Mouse (Mus musculus): ENCODE results near the gene Fcho2. TPM values are rescaled to one million over a fixed set of nuclear protein-coding genes. Genes with fewer than 3 reads are reported as not detected.
"Not testable (repeated sequence)": the region's sequence is repeated elsewhere in the genome, so short reads cannot be mapped to it uniquely, and the experiment has no call there.

Fcho2 gene
- total RNA-seq (2015; ENCODE audit: low replicate concordance) = 169 and 189 TPM in 2 replicates
- total RNA-seq (2017; ENCODE audit: low replicate concordance) = 156 and 165 TPM in 2 replicates

DNA sequence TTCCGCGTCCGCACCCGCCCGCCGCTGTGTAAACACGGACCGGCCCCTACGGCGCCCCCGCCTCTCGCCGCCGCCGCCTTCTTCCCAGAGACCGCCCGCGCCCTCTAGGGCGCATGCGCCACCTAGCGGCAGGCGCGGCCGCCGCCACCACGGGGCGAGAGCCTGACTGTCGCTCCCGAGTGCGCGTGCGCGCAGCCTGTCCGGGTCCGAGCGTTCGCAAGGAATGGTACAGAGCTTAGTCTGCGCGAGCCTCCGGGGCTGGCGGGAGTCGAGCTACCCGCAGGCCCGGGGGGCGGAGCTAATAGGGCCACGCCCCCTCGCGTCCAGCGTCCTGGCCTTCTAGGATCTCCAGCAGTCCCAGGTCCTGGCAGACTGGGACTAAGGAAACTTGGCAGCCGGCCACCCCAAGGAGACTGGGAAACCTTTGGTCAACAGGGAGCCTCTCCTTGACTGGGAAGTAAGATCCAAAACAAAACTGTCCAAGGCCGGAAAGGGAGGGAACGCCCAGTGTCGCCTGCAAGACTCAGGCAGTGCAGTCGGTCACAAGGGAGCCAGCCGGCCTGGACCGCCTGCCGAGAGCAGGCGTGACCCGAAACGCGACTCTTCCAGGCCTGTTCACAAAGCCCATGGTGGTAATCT lies at the start of gene Fcho2:
Gene Fcho2, minus strand, starts transcription at position 303 of the 639 bp plus-strand sequence.
- ATAC-seq (replicated peaks; ENCODE audit: low FRiP score, poor library complexity, severe bottlenecking) = peak; percentile 88

DNA sequence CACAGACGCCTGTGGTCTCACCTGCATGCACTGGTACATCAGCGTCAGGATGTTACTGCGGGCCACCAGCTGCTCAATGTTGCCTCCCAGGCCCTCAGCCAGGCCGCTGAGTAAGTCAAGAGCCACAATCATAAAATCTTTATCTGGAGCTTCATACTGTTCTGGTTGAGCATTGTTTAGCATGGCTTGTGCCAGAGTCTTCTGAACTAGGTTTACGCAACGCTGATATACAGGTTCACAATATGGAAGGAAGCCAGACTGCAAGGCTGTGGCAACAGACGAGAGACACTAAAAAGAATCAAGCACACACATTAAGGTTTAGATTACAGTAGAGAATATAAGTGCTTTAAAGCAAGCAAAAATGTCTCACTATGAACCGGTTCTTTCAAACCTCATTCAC lies 40.0 kb upstream of the Fcho2 start:
- ATAC-seq (replicated peaks; ENCODE audit: low FRiP score, poor library complexity, severe bottlenecking) = no peak

DNA sequence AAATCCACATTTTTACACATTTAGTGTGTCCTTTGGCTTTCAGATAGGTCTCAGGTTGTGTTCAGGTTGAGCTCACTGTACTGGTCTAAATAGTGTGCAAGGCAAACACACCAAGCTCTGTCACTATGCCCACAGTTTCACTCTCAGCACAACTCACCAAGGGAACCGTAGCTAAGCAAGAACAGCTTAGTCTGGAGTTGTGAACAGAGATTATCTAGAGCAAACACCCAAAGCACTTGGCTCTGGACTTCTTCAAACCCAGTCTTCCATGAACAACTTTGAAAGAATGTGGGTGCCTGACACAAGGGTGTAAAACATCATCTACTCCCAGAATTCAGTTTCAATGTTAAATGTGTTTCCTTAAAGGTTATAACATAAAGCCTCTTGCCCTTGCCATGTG lies 30.5 kb upstream of the Fcho2 start:
- no peak for ATAC-seq (replicated peaks; ENCODE audit: low FRiP score, poor library complexity, severe bottlenecking)

DNA sequence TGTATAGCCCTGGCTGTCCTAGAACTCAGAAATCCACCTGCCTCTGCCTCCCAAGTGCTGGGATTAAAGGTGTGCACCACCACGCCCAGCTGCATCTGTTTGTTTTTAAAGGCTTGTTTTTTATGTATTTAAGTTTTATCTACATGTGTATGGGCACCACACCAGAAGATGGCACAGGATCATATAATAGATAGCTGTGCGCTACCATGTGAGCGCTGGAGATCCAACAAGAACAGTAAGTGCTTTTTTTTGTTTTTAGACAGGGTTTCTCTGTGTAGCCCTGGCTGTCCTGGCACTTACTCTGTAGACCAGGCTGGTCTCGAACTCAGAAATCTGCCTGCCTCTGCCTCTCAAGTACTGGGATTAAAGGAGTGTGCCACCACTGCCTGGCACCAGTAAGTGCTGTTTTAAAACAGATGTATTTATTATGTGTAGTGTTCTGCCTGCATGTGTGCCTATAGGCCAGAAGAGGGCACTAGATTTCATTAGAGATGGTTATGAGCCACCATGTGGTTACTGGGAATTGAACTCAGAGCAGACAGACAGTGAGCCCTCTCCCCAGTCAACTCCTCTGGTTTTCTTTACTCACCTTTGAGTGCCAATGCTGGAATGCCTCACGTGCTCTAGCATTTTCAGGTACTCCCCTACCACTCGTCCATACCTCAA lies 21.3 kb upstream of the Fcho2 start:
- peak; percentile 78 for ATAC-seq (replicated peaks; ENCODE audit: low FRiP score, poor library complexity, severe bottlenecking)

DNA sequence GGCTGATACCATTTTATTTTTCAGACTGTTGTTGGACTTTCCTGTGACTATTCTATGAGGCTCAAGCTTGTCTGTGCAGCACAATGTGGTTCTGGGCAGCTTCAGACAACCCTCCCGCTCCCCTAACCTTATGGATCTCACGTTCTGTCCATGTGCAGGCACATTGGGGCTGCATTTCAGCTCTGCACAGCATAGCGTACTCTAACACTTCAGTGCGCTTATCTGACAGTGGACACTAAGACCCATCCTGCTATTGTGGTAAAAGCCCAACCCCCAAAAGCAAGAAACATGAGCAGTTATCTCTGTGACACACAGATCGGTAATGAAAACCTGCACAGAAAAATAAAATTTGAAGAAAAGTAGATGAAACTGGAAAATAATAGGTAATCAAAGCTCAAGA lies 20.5 kb upstream of the Fcho2 start:
- no peak for ATAC-seq (replicated peaks; ENCODE audit: low FRiP score, poor library complexity, severe bottlenecking)

DNA sequence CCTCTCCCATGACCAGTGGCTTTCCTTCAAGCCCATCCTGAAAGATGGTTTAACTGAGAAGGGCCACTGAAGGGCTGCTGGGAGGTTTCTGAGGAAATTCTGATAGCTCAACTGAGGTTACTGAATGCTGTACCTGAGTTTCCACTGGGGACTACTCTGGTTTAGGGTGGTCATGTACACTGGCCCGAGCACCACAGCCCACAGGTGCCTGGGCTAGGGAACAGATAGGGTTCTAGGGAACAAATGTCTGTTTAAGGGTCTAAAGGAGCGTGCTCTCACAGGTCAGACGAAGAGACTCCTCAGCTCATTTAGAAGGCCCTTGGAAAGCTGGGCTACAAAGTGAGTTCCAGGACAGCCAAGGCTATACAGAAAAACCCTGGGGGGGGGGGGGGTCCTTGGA lies 19.5 kb upstream of the Fcho2 start:
- ATAC-seq (replicated peaks; ENCODE audit: low FRiP score, poor library complexity, severe bottlenecking) = no peak

DNA sequence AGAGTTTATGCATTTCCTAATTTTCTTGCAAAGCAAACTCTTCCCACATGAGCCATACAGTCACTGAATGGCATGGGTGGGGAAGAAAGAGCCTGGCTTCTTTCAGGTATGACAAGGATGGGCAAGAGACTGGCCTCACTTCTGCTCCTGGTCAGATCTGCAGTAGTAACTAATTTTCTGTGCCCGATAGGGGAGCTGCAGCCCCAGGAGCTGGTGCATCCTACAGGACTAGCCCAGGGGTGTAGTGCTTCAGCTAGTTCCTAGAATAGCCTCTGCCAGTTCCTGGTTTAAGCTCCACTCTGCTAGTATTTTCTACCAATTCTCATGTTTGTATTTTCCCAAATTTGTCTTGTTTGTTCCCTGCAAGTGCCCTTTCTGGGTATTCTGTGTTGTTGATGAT lies 18.9 kb upstream of the Fcho2 start:
- no peak for ATAC-seq (replicated peaks; ENCODE audit: low FRiP score, poor library complexity, severe bottlenecking)

DNA sequence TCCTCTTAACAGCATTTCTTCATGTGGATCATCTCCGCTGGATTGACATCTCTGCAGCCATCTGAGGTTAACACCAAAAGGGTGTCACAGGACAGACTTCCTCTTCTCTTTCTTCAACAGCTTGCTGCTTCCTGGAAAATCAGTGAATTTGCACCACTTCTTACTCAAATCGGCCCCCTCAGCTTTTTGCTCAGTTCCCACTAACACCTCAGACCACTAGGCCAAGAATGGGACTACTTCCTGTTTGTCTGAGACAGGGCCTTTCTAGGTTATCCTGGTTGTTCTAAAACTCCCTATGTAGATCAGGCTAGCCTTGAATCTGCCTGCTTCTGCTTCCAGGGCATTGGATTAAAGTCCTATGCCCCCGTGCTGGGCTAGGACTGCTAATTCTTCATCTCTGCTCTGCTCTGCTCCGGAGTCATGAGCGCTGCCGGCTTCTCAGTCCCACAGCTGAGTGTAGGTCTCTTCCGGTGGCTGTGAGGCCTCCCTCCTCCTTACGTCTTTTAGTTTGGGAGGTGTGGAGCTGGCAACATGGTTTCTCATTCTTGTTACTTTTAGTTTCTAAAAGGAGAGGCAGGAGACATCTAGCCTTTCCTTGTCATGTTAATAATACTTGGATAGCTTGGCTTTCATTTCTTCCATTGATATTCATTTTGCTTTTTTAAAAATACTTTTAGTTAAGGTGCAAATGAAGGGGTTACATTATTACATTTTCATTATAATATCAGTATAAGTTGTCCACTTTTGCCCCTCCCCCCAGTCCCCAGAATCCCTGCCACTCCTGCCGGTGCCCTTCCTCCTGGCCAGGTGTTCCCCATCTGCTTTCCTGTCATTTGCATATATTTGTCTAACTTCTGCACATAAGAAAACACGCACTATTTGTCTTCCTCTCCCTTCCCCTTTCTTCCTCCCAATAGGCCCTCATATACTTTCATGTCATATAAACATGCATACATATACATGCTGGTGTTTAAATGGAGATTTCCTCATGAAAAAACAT lies 17.5 kb upstream of the Fcho2 start:
- ATAC-seq (replicated peaks; ENCODE audit: low FRiP score, poor library complexity, severe bottlenecking) = no peak

DNA sequence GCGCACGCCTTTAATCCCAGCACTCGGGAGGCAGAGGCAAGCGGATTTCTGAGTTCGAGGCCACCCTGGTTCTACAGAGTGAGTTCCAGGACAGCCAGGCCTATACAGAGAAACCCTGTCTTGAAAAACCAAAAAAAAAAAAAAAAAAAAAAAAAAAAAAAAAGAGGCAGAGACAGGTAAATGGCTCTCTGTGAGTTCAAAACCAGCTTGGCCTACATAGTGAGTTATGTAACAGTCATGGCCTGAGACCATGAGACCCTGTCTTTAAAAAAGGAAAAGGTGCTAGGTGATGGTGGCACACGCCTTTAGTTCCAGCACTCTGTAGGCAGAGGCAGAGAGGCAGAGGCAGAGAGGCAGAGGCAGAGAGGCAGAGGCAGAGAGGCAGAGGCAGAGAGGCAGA lies 13.8 kb upstream of the Fcho2 start:
- ATAC-seq (replicated peaks; ENCODE audit: low FRiP score, poor library complexity, severe bottlenecking) = not testable (repeated sequence)

DNA sequence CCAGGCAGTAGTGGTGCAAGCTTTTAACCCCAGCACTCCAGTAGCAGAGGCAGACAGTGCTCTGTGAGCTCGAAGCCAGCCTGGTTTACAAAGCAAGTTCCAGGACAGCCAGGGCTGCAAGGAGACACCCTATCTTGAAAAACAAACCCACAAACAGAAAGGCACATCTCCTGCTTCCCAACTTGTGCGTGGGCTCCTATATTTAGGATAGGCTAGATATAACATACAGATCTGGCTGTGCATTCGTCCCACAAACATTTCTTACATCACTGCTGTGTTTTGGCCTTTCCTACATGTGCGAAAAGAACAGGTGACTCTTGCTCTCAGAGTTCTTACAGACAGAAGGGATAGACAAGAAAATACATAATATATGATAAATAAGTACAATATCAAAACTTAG lies 10.3 kb upstream of the Fcho2 start:
- ATAC-seq (replicated peaks; ENCODE audit: low FRiP score, poor library complexity, severe bottlenecking) = no peak

DNA sequence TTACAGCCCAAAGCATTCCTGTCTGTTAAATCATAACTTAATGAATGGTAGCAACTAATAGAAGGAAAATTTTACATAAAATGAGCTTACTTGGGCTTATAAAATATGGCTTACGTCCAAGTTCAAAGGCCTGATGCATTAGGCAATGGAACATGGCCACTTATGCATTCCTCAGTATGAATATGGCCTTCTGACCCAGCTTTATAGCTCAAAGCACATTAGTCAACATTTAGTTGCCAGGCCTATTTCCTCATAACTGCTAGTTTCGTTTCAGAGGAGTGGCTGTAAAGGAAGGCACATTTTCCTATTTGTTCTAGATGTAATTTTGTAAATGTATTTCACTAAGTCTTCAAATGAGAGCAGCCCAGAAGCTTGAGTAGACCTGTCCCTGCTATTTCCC lies 3.8 kb upstream of the Fcho2 start:
- ATAC-seq (replicated peaks; ENCODE audit: low FRiP score, poor library complexity, severe bottlenecking) = no peak

DNA sequence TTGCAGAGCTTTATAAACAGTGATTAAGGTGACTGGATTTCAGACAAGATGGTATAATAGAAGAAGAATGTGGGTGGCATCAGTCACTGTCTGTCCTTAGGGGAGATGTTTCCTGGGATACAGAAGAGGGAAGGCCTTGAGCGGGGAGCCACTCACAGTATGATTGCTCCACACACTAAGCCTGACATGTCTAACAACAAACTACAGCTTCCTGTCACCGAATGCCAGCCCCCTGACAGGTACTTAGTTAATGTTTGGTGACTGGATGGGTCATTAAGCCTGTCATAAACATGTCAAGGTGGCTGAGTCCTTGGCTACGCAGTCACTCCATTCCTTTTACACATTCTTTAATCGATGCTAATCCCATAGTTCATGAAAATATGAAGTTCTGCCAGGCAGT lies 3.0 kb upstream of the Fcho2 start:
- ATAC-seq (replicated peaks; ENCODE audit: low FRiP score, poor library complexity, severe bottlenecking) = no peak

DNA sequence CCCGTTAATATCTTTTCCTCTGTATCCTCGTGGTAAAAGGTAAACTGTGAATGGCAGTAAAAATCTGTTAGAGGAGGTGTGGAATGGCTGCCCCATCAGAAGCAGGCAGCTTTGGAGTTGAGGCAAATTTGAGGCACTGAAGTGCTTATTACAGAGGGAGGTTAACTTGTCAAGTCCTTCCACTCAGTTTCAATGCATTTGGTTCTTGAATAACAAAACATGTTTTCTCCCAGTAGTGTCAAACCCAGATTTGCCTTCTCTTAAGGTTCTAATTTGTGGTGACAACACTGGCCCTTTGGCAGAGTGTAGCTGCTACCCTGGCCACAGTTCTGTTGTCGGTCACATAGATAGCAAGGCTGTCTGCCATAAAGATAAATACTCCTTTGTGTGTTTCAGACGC lies 2.5 kb upstream of the Fcho2 start:
- no peak for ATAC-seq (replicated peaks; ENCODE audit: low FRiP score, poor library complexity, severe bottlenecking)

DNA sequence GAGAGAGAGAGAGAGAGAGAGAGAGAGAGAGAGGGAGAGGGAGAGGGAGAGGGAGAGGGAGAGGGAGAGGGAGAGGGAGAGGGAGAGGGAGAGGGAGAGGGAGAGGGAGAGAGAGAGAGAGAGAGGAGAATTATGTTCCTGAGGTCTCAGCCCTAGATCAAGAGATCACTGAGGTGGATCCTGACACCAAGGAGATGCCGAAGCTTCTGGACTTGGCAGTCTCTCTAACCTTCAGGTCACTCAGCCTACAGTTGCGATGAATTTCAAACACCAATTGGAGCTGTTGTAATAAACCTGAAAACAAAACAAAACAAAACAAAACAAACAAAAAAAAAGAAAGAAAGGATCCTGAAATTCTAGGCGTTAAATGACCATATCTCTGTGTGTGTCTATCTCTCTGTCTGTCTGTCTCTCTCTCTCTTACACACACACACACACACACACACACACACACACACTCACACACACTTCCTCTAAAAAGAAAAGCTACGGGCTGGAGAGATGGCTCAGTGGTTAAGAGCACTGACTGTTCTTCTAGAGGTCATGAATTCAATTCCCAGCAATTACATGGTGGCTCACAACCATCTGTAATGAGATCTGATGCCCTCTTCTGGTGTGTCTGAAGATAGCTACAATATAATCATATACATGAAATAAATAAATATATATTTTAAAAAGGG lies 1.9 kb upstream of the Fcho2 start:
- ATAC-seq (replicated peaks; ENCODE audit: low FRiP score, poor library complexity, severe bottlenecking) = not testable (repeated sequence)

DNA sequence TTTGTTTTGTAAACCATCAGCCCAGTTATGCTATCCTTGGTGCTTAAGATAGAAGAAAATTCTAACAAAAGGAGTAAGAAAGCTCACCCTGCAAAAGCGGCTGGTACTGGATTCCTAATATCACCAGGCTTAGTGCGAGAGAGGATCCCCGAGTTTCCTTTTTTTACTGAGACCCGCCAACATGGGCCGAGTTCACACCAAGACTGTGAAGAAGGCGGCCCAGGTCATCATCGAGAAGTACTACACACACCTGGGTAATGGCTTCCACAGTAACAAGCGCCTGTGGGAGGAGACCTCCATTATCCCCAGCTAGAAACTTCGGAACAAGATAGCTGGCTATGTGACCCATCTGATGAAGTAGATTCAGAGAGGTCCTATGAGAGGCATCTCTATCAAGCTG lies 1.3 kb upstream of the Fcho2 start:
- ATAC-seq (replicated peaks; ENCODE audit: low FRiP score, poor library complexity, severe bottlenecking) = no peak

DNA sequence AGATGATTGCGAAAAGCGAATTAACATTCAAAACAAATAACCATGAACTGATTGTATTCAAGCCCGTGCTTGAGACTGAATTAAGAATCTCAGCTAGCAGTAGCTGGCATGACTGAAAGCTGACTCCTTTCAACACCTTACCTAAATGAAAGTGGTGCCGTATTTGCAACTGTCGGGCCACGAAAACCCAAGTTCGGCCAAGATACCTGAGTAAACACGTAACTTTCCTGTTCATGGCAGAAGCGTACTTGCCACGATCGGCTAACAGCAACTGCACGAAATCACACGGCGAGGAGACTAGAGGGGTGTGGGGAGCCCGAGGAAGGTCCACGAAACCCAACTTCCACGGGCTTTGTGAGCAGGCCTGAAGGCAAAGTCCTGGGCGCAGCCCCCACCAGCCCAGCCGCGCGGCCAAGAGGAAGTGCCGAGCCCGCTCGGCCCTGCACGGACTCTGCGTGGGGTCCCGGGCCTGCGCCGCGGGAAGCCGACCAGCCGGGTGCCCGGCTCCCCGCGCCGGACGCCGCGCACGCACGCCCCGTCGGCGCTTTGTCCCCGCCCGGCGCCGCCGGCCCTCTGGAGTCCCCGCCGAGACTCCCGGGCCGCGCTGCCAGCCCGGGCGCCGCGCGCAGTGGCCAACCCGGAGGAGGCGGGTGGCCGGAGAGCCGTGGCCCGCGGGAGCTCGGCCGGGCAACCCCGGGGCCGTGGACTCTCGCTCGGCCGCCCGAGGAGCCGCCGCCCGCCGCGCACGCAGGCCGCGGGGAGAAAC lies 791 bp downstream of the Fcho2 start:
- ATAC-seq (replicated peaks; ENCODE audit: low FRiP score, poor library complexity, severe bottlenecking) = no peak

DNA sequence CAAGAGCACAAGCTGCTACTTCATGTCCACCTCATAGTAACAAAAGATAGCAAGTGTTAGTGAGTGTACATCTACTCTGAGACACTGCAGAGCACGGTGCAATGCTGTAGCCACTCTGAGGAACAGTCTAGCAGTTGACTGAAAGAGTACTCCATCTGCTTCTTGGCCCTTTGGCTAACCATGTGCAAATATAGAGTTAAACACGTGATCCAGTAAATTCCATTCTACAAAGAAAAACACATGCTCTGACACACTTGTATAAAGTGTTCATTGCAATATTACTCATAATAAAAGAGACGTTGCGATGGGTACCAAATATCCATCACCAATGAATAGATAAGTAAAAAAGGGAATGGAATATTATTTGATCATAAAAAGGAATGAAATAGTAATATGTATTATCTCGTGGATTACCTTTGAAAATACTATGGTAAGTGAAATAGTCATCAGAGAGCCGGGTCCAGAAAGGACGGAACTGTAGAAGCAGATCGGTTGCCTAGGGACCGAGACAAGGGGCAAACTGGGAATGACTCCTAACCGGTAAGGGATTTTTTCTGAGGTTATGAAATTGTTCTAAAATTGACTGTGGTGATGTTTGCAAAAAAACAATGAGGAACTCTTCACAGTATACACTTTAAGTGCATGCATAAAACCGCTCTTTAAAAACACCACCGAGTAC lies 1.5 kb downstream of the Fcho2 start:
- ATAC-seq (replicated peaks; ENCODE audit: low FRiP score, poor library complexity, severe bottlenecking) = no peak

DNA sequence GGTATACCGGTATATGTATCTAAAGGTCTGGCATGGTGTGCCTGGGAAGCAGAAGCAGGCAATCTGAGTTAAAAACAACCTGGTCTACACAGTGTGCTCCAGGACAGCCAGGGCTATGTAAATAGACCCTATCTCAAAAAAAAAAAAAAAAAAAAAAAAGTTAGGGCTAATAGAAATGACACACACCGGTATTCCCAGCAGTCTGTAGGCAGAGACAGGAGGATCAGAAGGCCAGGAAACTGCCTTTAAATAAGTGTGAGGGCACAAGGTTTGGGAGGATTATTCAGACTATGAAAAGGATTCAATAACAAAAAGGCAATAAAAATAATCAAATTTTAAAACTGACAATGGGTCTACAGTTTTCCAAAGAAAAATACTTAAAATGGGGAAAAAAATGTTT lies 2.1 kb downstream of the Fcho2 start:
- ATAC-seq (replicated peaks; ENCODE audit: low FRiP score, poor library complexity, severe bottlenecking) = no peak

DNA sequence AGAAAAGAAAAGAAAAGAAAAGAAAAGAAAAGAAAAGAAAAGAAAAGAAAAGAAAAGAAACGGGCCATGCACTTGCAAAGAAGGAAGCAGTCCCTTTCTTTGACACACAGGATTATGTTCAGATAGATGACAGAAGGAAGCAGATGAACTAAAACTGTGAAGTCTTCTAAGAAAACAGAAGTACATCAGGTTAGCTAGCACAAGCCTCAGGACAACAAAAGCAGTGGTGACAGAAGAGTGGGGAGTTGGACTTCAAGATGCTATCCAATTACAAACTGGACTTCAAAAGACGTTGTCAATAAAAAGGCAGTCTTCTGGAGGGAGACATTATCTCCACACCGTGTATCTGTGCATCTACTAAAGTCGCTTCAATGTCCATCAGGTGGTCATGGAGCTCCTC lies 3.0 kb downstream of the Fcho2 start:
- ATAC-seq (replicated peaks; ENCODE audit: low FRiP score, poor library complexity, severe bottlenecking) = no peak
